Mouse (Mus musculus) Patski (cell line): Measurements from ENCODE around the gene Vti1a. TPM values are rescaled to one million over a fixed set of nuclear protein-coding genes. Genes with fewer than 3 reads are reported as not detected.

Source experiments
- ATAC-seq: fragments of 100-300 bp; one replicate; pipeline ENCODE4 v1.8.0; 2021
- CTCF ChIA-PET: fragments of 350-600 bp; sonication (Branson Sonifier 250); formaldehyde crosslinking; loops from one replicate; lab custom pipeline; 2022; ENCODE audit warnings: inconsistent platforms; lab: Charles Lee
- POLR2A ChIA-PET: fragments of 350-600 bp; sonication (Branson Sonifier 250); formaldehyde crosslinking; loops from one replicate; lab custom pipeline; 2022; ENCODE audit warnings: antibody characterized with exemption, inconsistent platforms; lab: Charles Lee
- DNase-seq: peaks from one replicate; pipeline ENCODE4 v3.0.0-alpha.2; 2011; ENCODE audit warnings: low read depth, low spot score
- H3K27me3 ChIP-seq: fragments of 371-371 bp; one replicate; pipeline ENCODE4 v1.5.1; 2021
- CTCF ChIP-seq: fragments of 100-300 bp; IDR thresholded peaks from one replicate; pipeline ENCODE4 v1.5.1; 2021
- in situ Hi-C: fragments of 300-500 bp; cut with MboI; formaldehyde crosslinking; loops from 3 replicates; pipeline ENCODE4 v1.11.1; 2018; ENCODE audit warnings: low pct_unique_long_range_greater_than_20kb, mixed read lengths
- polyA plus RNA-seq: library from polyadenylated mRNA; unstranded; gene quantifications from one replicate; pipeline ENCODE4 v1.2.3, GENCODE M21; 2021

Vti1a gene
- polyA plus RNA-seq, result 41.4 TPM

GRCm38 (mm10) chr19:55316109-55316714 is at the start of gene Vti1a:
Vti1a (plus strand) TSS chr19:55316295.
- ATAC-seq (peak; percentile 85), DNase-seq (peak; percentile 90)
- ChIA-PET POLR2A (interaction anchor here (0.6 to 1.4 kb wide), 5 partner anchors 9 to 855 kb away, joined by 3 read pairs; no protein-coding TSS in a partner anchor), CTCF (interaction anchor here (0.7 to 1.5 kb wide), 5 partner anchors 9 to 65 kb away, joined by 3 to 8 read pairs (median 3); no protein-coding TSS in a partner anchor)
- no peaks in the 10 kb centered on the region for H3K27me3 ChIP-seq
- in situ Hi-C loops, result loop anchor here (10.0 to 25.0 kb wide), 2 partner anchors 221 to 1279 kb away; partner anchors contain the start of gene Adra2a
- peak; percentile 99 for TF ChIP-seq CTCF

- H3K27me3 ChIP-seq, result no peaks in the 10 kb centered on the region
- no peak for ATAC-seq
- ChIA-PET CTCF (interaction anchor here (1.8 kb wide), 1 partner anchor 24 kb away, joined by 3 read pairs; no protein-coding TSS in a partner anchor), POLR2A (interaction anchor here (0.8 kb wide), 1 partner anchor 13 kb away, joined by 3 read pairs; no protein-coding TSS in a partner anchor)
- in situ Hi-C loops, result no loop called here
- TF ChIP-seq CTCF, result no peak
- no peak for DNase-seq
Measured at GRCm38 (mm10) chr19:55266786-55267185, 49.3 kb upstream of the Vti1a start.

GRCm38 (mm10) chr19:55268150-55268549 is 47.9 kb upstream of the Vti1a start:
- ChIA-PET CTCF (interaction anchor here (1.0 to 1.8 kb wide), 2 partner anchors 21 to 22 kb away, joined by 3 read pairs; no protein-coding TSS in a partner anchor), POLR2A (no interaction called here)
- no peak for TF ChIP-seq CTCF
- ATAC-seq, result peak; percentile 80
- no peak for DNase-seq
- no peaks in the 10 kb centered on the region for H3K27me3 ChIP-seq
- in situ Hi-C loops, result no loop called here

- DNase-seq (no peak), ATAC-seq (no peak)
- in situ Hi-C loops, result no loop called here
- H3K27me3 ChIP-seq, result no peaks in the 10 kb centered on the region
- CTCF ChIA-PET, result interaction anchor here (2.8 kb wide), 1 partner anchor 16 kb away, joined by 9 read pairs; no protein-coding TSS in a partner anchor
- TF ChIP-seq CTCF, result no peak
- POLR2A ChIA-PET, result interaction anchor here (1.2 kb wide), 1 partner anchor 14 kb away, joined by 4 read pairs; no protein-coding TSS in a partner anchor
Measured at GRCm38 (mm10) chr19:55269051-55269450, 47.0 kb upstream of the Vti1a start.

GRCm38 (mm10) chr19:55271448-55271847 is 44.6 kb upstream of the Vti1a start:
- DNase-seq (no peak), ATAC-seq (no peak)
- in situ Hi-C loops, result no loop called here
- no peak for TF ChIP-seq CTCF
- CTCF ChIA-PET, result interaction anchor here (2.8 kb wide), 1 partner anchor 13 kb away, joined by 9 read pairs; no protein-coding TSS in a partner anchor
- no peaks in the 10 kb centered on the region for H3K27me3 ChIP-seq
- POLR2A ChIA-PET, result no interaction called here

GRCm38 (mm10) chr19:55273340-55273739 is 42.8 kb upstream of the Vti1a start:
- no peak for ATAC-seq
- CTCF ChIA-PET, result interaction anchor here (0.9 kb wide), 1 partner anchor 9 kb away, joined by 3 read pairs; no protein-coding TSS in a partner anchor
- in situ Hi-C loops, result no loop called here

GRCm38 (mm10) chr19:55276100-55276499 is 40.0 kb upstream of the Vti1a start:
- DNase-seq (no peak), ATAC-seq (no peak)
- H3K27me3 ChIP-seq, result no peaks in the 10 kb centered on the region
- CTCF ChIA-PET, result interaction anchor here (1.4 kb wide), 1 partner anchor 16 kb away, joined by 4 read pairs; no protein-coding TSS in a partner anchor
- POLR2A ChIA-PET, result interaction anchor here (0.6 kb wide), 1 partner anchor 24 kb away, joined by 3 read pairs; the partner anchor contains the start of gene Acsl5
- no peak for TF ChIP-seq CTCF
- in situ Hi-C loops, result no loop called here

More at GRCm38 (mm10) chr19:55273340-55273739, 42.8 kb upstream of the Vti1a start:
- H3K27me3 ChIP-seq, result no peaks in the 10 kb centered on the region
- POLR2A ChIA-PET, result no interaction called here
- no peak for DNase-seq
- TF ChIP-seq CTCF, result no peak

- in situ Hi-C loops, result no loop called here
- no peak for TF ChIP-seq CTCF
- DNase-seq (no peak), ATAC-seq (no peak)
- H3K27me3 ChIP-seq, result no peaks in the 10 kb centered on the region
- POLR2A ChIA-PET, result no interaction called here
- CTCF ChIA-PET, result interaction anchor here (1.4 kb wide), 2 partner anchors 17 to 31 kb away, joined by 3 to 4 read pairs; no protein-coding TSS in a partner anchor
Measured at GRCm38 (mm10) chr19:55276770-55277169, 39.3 kb upstream of the Vti1a start.

GRCm38 (mm10) chr19:55284093-55284492 is 32.0 kb upstream of the Vti1a start:
- no peaks in the 10 kb centered on the region for H3K27me3 ChIP-seq
- DNase-seq (no peak), ATAC-seq (no peak)
- in situ Hi-C loops, result no loop called here
- CTCF ChIA-PET, result interaction anchor here (1.3 to 2.4 kb wide), 2 partner anchors 14 to 23 kb away, joined by 3 to 9 read pairs; no protein-coding TSS in a partner anchor
- no peak for TF ChIP-seq CTCF
- POLR2A ChIA-PET, result no interaction called here

- DNase-seq (no peak), ATAC-seq (no peak)
- in situ Hi-C loops, result no loop called here
Measured at GRCm38 (mm10) chr19:55286034-55286433, 30.1 kb upstream of the Vti1a start.

More at GRCm38 (mm10) chr19:55286034-55286433, 30.1 kb upstream of the Vti1a start:
- ChIA-PET CTCF (interaction anchor here (0.9 to 2.4 kb wide), 2 partner anchors 16 to 55 kb away, joined by 3 to 9 read pairs; no protein-coding TSS in a partner anchor), POLR2A (no interaction called here)
- no peaks in the 10 kb centered on the region for H3K27me3 ChIP-seq
- TF ChIP-seq CTCF, result no peak
